Mouse (Mus musculus) liver, embryonic 11.5 days (tissue): ENCODE measurements around the gene Grin2d. TPM values are rescaled to one million over a fixed set of nuclear protein-coding genes. Genes with fewer than 3 reads are reported as not detected.
A peak's percentile ranks its signal among the peaks of the same experiment; 100 is the strongest.

Experiments
- ATAC-seq: fragments of 200-750 bp; cut with Nextera tagmentation; replicated peaks from 2 replicates; pipeline ENCODE4 v1.8.0; 2017; ENCODE audit warnings: moderate number of reproducible peaks, mild to moderate bottlenecking, moderate TSS enrichment, moderate library complexity; ENCODE audit not compliant: low FRiP score
- DNase-seq: peaks from one replicate; pipeline ENCODE4 v3.0.0-alpha.2; 2017; ENCODE audit warnings: low spot score
- H3K27ac ChIP-seq: fragments of 300-500 bp; sonication (generic); 2 replicates; pipeline ENCODE4 v1.5.1; 2014; ENCODE audit warnings: mild to moderate bottlenecking, low read depth, low read length, control low read depth
- H3K27me3 ChIP-seq: fragments of 300-500 bp; sonication (generic); replicated peaks from 2 replicates; pipeline ENCODE4 v1.6.1; 2014; ENCODE audit warnings: low read length, mixed read lengths; ENCODE audit not compliant: control insufficient read depth, insufficient read depth
- H3K36me3 ChIP-seq: fragments of 300-500 bp; sonication (generic); 2 replicates; pipeline ENCODE4 v1.6.1; 2014; ENCODE audit warnings: mild to moderate bottlenecking, low read length, moderate library complexity, mixed read lengths; ENCODE audit not compliant: control insufficient read depth, insufficient read depth
- H3K4me1 ChIP-seq: fragments of 300-500 bp; sonication (generic); replicated peaks from 2 replicates; pipeline ENCODE4 v1.6.1; 2014; ENCODE audit warnings: low read length, mixed read lengths; ENCODE audit not compliant: control insufficient read depth, insufficient read depth
- H3K4me2 ChIP-seq: fragments of 300-500 bp; sonication (generic); 2 replicates; pipeline ENCODE4 v1.6.1; 2014; ENCODE audit warnings: mild to moderate bottlenecking, control low read depth, moderate library complexity
- H3K4me3 ChIP-seq: fragments of 300-500 bp; sonication (generic); 2 replicates; pipeline ENCODE4 v1.5.1; 2014; ENCODE audit warnings: low read depth, low read length, control low read depth
- H3K9ac ChIP-seq: fragments of 300-500 bp; sonication (generic); 2 replicates; pipeline ENCODE4 v1.6.1; 2014; ENCODE audit warnings: low read depth, low read length, control low read depth
- H3K9me3 ChIP-seq: fragments of 300-500 bp; sonication (generic); 2 replicates; pipeline ENCODE4 v1.6.1; 2016; ENCODE audit warnings: low read length, inconsistent platforms, mixed read lengths; ENCODE audit not compliant: control insufficient read depth
- WGBS: fragments of 180-500 bp; shearing (Covaris S2); extraction: QIAGEN DNeasy Blood & Tissue Kit; methylation state at CpG from one replicate; pipeline ENCODE4 v1.1.7; 2014; 5-methylcytosine and 5-hydroxymethylcytosine counted together
- polyA plus RNA-seq: library from polyadenylated mRNA; unstranded; fragments of >200 nt; fragmentation: Nextera tagmentation; extraction: Ambion mirVana; gene quantifications from 2 replicates; pipeline ENCODE4 v1.2.1, GENCODE M21; 2014

The Grin2d gene
- polyA plus RNA-seq, 1 experiment from 2014 or later: 0.23 TPM

- Histone ChIP-seq H3K9ac (0 out of 2 replicates have a peak overlapping the region, but pooled peaks have one; percentile 8), H3K4me2 (peak overlapping the region; percentile 83), H3K4me3 (no peak overlapping the region), H3K36me3 (peaks cover 3% of the 10 kb centered on the region; the same call in 1 of the 2 replicates), H3K27me3 (no peaks in the 10 kb centered on the region), H3K4me1 (peaks cover 53% of the 10 kb centered on the region), H3K9me3 (no peaks in the 10 kb centered on the region), H3K27ac (no peak overlapping the region)
- DNase-seq: no peak
- 76% methylated on average over 14 of the region's 14 CpGs for WGBS
- no peak for ATAC-seq
Measured at GRCm38 (mm10) chr7:45919083-45919671, 41.0 kb upstream of the Grin2d start.

DNA sequence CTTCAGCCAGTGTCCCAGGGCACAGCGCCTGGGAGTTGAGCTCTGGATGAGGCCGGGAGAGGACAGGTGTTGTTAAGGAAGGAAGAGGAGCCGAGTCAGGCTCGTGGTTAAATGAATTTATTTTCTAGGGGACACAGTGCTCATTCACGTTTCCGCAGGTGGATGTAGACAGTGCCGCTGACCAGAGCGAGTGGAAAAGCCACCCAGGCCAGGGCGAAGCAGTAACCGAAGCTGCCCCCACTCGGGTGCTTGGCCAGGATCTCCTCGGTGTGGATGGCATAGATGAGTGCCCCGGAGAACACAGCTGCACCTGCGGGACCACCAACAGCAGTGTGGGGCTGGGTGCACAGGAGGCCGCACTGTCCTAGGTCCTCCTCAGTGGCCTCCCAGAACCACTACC is 39.7 kb upstream of the Grin2d start:
- Histone ChIP-seq H3K4me2 (no peak overlapping the region; the same call in 1 of the 2 replicates), H3K9me3 (no peaks in the 10 kb centered on the region), H3K27me3 (no peaks in the 10 kb centered on the region), H3K4me1 (peaks cover 51% of the 10 kb centered on the region), H3K4me3 (no peak overlapping the region), H3K27ac (peak overlapping the region; percentile 71), H3K36me3 (peaks cover 3% of the 10 kb centered on the region; the same call in 1 of the 2 replicates), H3K9ac (no peak overlapping the region)
- WGBS: 84% methylated on average over 15 of the region's 15 CpGs
- ATAC-seq (no peak), DNase-seq (no peak)

- Histone ChIP-seq H3K36me3 (peaks cover 3% of the 10 kb centered on the region; the same call in 1 of the 2 replicates), H3K4me1 (peaks cover 45% of the 10 kb centered on the region), H3K27me3 (no peaks in the 10 kb centered on the region), H3K9me3 (no peaks in the 10 kb centered on the region), H3K9ac (peak overlapping the region; percentile 3; the same call in 1 of the 2 replicates), H3K27ac (peak overlapping the region; percentile 71), H3K4me2 (peak overlapping the region; percentile 55), H3K4me3 (no peak overlapping the region)
- DNase-seq (no peak), ATAC-seq (no peak)
- WGBS: 44% methylated on average over 13 of the region's 13 CpGs
Measured at GRCm38 (mm10) chr7:45917004-45917704, 39.0 kb upstream of the Grin2d start.

GRCm38 (mm10) chr7:45916056-45917003 is 38.2 kb upstream of the Grin2d start:
- 44% methylated on average over 26 of the region's 26 CpGs for WGBS
- H3K9ac ChIP-seq: peak overlapping the region; percentile 3; the same call in 1 of the 2 replicates
- peaks cover 37% of the 10 kb centered on the region for H3K4me1 ChIP-seq
- peak; percentile 60 for DNase-seq
- H3K27me3 ChIP-seq: no peaks in the 10 kb centered on the region
- peak overlapping the region; percentile 71 for H3K27ac ChIP-seq
- no peaks in the 10 kb centered on the region for H3K9me3 ChIP-seq
- peak; percentile 48; the same call in 1 of the 2 replicates for ATAC-seq
- H3K36me3 ChIP-seq: peaks cover 3% of the 10 kb centered on the region; the same call in 1 of the 2 replicates
- peak overlapping the region; percentile 55 for H3K4me2 ChIP-seq
- peak overlapping the region; percentile 22 for H3K4me3 ChIP-seq

DNA sequence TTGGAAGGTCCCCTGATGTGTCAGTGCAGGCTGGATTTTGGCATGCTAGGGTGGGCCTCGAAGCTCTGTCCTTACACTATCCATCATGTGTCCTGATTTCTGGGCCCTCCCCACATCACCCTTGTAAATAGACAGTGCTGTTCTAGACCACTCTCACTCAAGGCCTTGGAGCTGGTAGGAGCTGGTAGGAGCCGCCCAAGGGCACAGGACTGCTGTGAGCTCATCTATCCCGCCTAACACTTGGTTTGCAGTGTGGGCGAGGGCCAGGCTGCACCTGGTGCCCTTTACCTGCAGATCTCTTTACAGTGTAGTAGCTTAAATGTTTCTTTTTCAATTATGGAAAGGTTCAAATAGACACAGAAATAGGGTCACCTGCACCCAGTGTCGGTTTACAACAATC is 36.8 kb upstream of the Grin2d start:
- Histone ChIP-seq H3K27ac (no peak overlapping the region), H3K27me3 (no peaks in the 10 kb centered on the region), H3K4me2 (no peak overlapping the region), H3K36me3 (peaks cover 4% of the 10 kb centered on the region; the same call in 1 of the 2 replicates), H3K9ac (no peak overlapping the region), H3K9me3 (no peaks in the 10 kb centered on the region), H3K4me1 (peaks cover 28% of the 10 kb centered on the region), H3K4me3 (no peak overlapping the region)
- DNase-seq (no peak), ATAC-seq (no peak)
- WGBS: 81% methylated on average over 5 of the region's 5 CpGs

- H3K27me3 ChIP-seq: no peaks in the 10 kb centered on the region
- WGBS: 90% methylated on average over 6 of the region's 6 CpGs
- peaks cover 12% of the 10 kb centered on the region; the same call in 1 of the 2 replicates for H3K36me3 ChIP-seq
- H3K4me2 ChIP-seq: no peak overlapping the region
- H3K4me3 ChIP-seq: no peak overlapping the region
- H3K27ac ChIP-seq: 0 out of 2 replicates have a peak overlapping the region, but pooled peaks have one; percentile 13
- peaks cover 24% of the 10 kb centered on the region for H3K4me1 ChIP-seq
- H3K9ac ChIP-seq: no peak overlapping the region
- no peak for ATAC-seq
- H3K9me3 ChIP-seq: no peaks in the 10 kb centered on the region; the same call in 1 of the 2 replicates
- DNase-seq: no peak
Measured at GRCm38 (mm10) chr7:45914067-45914466, 35.9 kb upstream of the Grin2d start.

DNA sequence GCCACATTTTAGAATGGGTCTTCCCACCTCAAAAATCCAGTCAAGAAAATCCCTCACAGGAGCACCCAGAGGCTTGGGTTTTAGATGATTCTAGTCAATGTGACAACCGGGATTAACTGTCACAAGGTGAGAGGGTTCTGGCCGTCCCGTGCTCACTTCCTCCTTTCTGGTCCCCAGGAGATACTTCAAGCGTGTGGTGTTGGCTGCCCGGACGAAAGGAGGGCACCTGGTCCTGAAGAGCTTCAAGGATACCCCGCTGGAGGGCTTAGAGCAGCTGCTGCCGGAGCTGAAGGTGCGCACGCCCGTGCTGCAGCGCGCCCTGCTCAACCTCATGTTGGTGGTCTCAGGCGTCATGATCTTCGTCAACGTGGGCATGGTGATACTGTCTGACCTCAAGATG is 31.0 kb upstream of the Grin2d start:
- ATAC-seq (no peak), DNase-seq (no peak)
- 89% methylated on average over 16 of the region's 16 CpGs for WGBS
- H3K9me3 ChIP-seq: no peaks in the 10 kb centered on the region; the same call in 1 of the 2 replicates
- no peaks in the 10 kb centered on the region for H3K27me3 ChIP-seq
- no peak overlapping the region for H3K4me2 ChIP-seq
- H3K4me3 ChIP-seq: no peak overlapping the region
- peaks cover 11% of the 10 kb centered on the region; the same call in 1 of the 2 replicates for H3K36me3 ChIP-seq
- H3K4me1 ChIP-seq: no peaks in the 10 kb centered on the region
- H3K27ac ChIP-seq: no peak overlapping the region
- H3K9ac ChIP-seq: no peak overlapping the region

DNA sequence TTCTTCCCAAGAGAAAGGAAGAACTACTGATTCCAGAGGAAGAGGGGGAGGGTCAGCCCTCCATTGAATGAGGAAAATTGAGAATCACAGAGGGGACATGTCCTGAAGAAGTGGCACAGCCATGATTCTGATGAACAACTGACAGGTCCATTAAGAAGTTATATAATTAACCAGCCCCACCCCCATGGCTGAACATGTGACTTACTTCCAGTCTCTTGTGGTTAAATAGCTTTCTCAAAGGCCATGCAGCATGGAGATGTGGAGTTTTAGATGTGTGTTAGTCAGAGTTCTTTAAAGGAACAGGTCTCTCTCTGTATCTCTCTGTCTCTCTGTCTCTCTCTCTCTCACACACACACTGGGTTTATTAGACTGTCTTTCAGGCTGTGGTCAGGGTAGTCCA is 30.2 kb upstream of the Grin2d start:
- no peak overlapping the region for H3K4me3 ChIP-seq
- no peaks in the 10 kb centered on the region for H3K27me3 ChIP-seq
- peaks cover 11% of the 10 kb centered on the region; the same call in 1 of the 2 replicates for H3K36me3 ChIP-seq
- H3K4me1 ChIP-seq: no peaks in the 10 kb centered on the region
- ATAC-seq (no peak), DNase-seq (no peak)
- H3K4me2 ChIP-seq: no peak overlapping the region
- H3K9me3 ChIP-seq: no peaks in the 10 kb centered on the region; the same call in 1 of the 2 replicates
- H3K9ac ChIP-seq: no peak overlapping the region
- no peak overlapping the region for H3K27ac ChIP-seq
